Mouse (Mus musculus) ovary, postnatal 36 days (tissue): Measurements from ENCODE around the gene Cpeb1.

Experiments
- DNase-seq: peaks from one replicate; pipeline ENCODE4 v3.0.0; 2022; ENCODE audit warnings: low spot score, mixed read lengths

Gene Cpeb1

GRCm38 (mm10) chr7:81371811-81372210 lies 83.5 kb downstream of the Cpeb1 start:
- DNase-seq: no peak

GRCm38 (mm10) chr7:81369724-81370123 lies 85.5 kb downstream of the Cpeb1 start:
- no peak for DNase-seq

- DNase-seq: no peak
Observed at GRCm38 (mm10) chr7:81367946-81368345, 87.3 kb downstream of the Cpeb1 start.

- no peak for DNase-seq
Observed at GRCm38 (mm10) chr7:81356975-81357374, 98.3 kb downstream of the Cpeb1 start.

GRCm38 (mm10) chr7:81356360-81356759 lies 98.9 kb downstream of the Cpeb1 start:
- no peak for DNase-seq

- no peak for DNase-seq
Observed at GRCm38 (mm10) chr7:81355746-81356145, 99.5 kb downstream of the Cpeb1 start.

- no peak for DNase-seq
Observed at GRCm38 (mm10) chr7:81351826-81352225, 103.4 kb downstream of the Cpeb1 start.

GRCm38 (mm10) chr7:81348206-81348605 lies 107.1 kb downstream of the Cpeb1 start:
- DNase-seq: no peak

- DNase-seq: no peak
Observed at GRCm38 (mm10) chr7:81345447-81346170, 109.7 kb downstream of the Cpeb1 start.

GRCm38 (mm10) chr7:81344544-81345446 lies 110.5 kb downstream of the Cpeb1 start, which contains the start of gene Rps17:
Gene Rps17, minus strand, starts transcription at chr7:81345254.
- peak; percentile 98 for DNase-seq

GRCm38 (mm10) chr7:81343831-81344230 lies 111.4 kb downstream of the Cpeb1 start:
- DNase-seq: peak; percentile 39

GRCm38 (mm10) chr7:81343316-81343715 lies 111.9 kb downstream of the Cpeb1 start:
- no peak for DNase-seq

GRCm38 (mm10) chr7:81342356-81343094 lies 112.7 kb downstream of the Cpeb1 start:
- DNase-seq: no peak

GRCm38 (mm10) chr7:81341563-81341962 lies 113.7 kb downstream of the Cpeb1 start:
- no peak for DNase-seq

GRCm38 (mm10) chr7:81339783-81340182 lies 115.5 kb downstream of the Cpeb1 start:
- DNase-seq: no peak

- no peak for DNase-seq
Observed at GRCm38 (mm10) chr7:81338522-81338873, 116.8 kb downstream of the Cpeb1 start.

- DNase-seq: no peak
Observed at GRCm38 (mm10) chr7:81337785-81338521, 117.3 kb downstream of the Cpeb1 start.

- DNase-seq: peak; percentile 48
Observed at GRCm38 (mm10) chr7:81336432-81336786, 118.9 kb downstream of the Cpeb1 start.

- DNase-seq: no peak
Observed at GRCm38 (mm10) chr7:81335705-81336431, 119.4 kb downstream of the Cpeb1 start.

GRCm38 (mm10) chr7:81331851-81332250 lies 123.4 kb downstream of the Cpeb1 start:
- no peak for DNase-seq

GRCm38 (mm10) chr7:81330767-81331166 lies 124.5 kb downstream of the Cpeb1 start:
- DNase-seq: no peak
